Mouse (Mus musculus): ENCODE data around the gene Aurkaip1. TPM values are rescaled to one million over a fixed set of nuclear protein-coding genes. Genes with fewer than 3 reads are reported as not detected.

The Aurkaip1 gene
- polyA plus RNA-seq, 1 experiment from 2014 or later = 186 TPM

GRCm38 (mm10) chr4:155802741-155803339 lies 28.2 kb upstream of the Aurkaip1 start, which contains the start of gene Mrpl20:
TSS of gene Mrpl20 (plus strand) at chr4:155802878.
- Histone ChIP-seq H3K36me3 (peaks cover 32% of the 10 kb centered on the region), H3K4me3 (peak within 1 kb of the TSS; percentile 85), H3K27me3 (ENCODE audit: insufficient read depth, poor library complexity, severe bottlenecking) (no peaks in the 10 kb centered on the region), H3K9me3 (no peaks in the 10 kb centered on the region), H3K4me1 (replicated peaks) (peaks cover 23% of the 10 kb centered on the region), H3K27ac (peak within 1 kb of the TSS; percentile 86)
- WGBS = 7% methylated on average over 12 of the region's 12 CpGs
- DNase-seq (ENCODE audit: low spot score) = no peak

- H3K4me1 ChIP-seq (replicated peaks) = peaks cover 23% of the 10 kb centered on the region
- H3K4me3 ChIP-seq = peak overlapping the region; percentile 85
- under 1% methylated on average over 58 of the region's 58 CpGs for WGBS
- H3K27ac ChIP-seq = peak overlapping the region; percentile 86
- no peaks in the 10 kb centered on the region for H3K9me3 ChIP-seq
- peaks cover 39% of the 10 kb centered on the region for H3K36me3 ChIP-seq
- H3K27me3 ChIP-seq (ENCODE audit: insufficient read depth, poor library complexity, severe bottlenecking) = no peaks in the 10 kb centered on the region
- DNase-seq (ENCODE audit: low spot score) = peak; percentile 96
Measured at GRCm38 (mm10) chr4:155803340-155804041, 27.6 kb upstream of the Aurkaip1 start.

GRCm38 (mm10) chr4:155807841-155808240 lies 23.2 kb upstream of the Aurkaip1 start:
- H3K27ac ChIP-seq = no peak overlapping the region
- peaks cover 27% of the 10 kb centered on the region for H3K4me1 ChIP-seq (replicated peaks)
- no peaks in the 10 kb centered on the region for H3K9me3 ChIP-seq
- WGBS = 93% methylated on average over 3 of the region's 3 CpGs
- H3K36me3 ChIP-seq = peaks cover 68% of the 10 kb centered on the region
- DNase-seq (ENCODE audit: low spot score) = no peak
- no peak overlapping the region for H3K4me3 ChIP-seq
- no peaks in the 10 kb centered on the region for H3K27me3 ChIP-seq (ENCODE audit: insufficient read depth, poor library complexity, severe bottlenecking)

- peaks cover 82% of the 10 kb centered on the region for H3K36me3 ChIP-seq
- peaks cover 21% of the 10 kb centered on the region for H3K4me1 ChIP-seq (replicated peaks)
- no peaks in the 10 kb centered on the region for H3K9me3 ChIP-seq
- peak within 1 kb of the TSS; percentile 98 for H3K4me3 ChIP-seq
- peak; percentile 97 for DNase-seq (ENCODE audit: low spot score)
- H3K27ac ChIP-seq = peak within 1 kb of the TSS; percentile 99
- WGBS = under 1% methylated on average over 60 of the region's 60 CpGs
- H3K27me3 ChIP-seq (ENCODE audit: insufficient read depth, poor library complexity, severe bottlenecking) = no peaks in the 10 kb centered on the region
Measured at GRCm38 (mm10) chr4:155811929-155812664, 19.0 kb upstream of the Aurkaip1 start, which contains the start of gene Ccnl2. TSS of gene Ccnl2 (plus strand) at chr4:155812489.

GRCm38 (mm10) chr4:155812665-155813181 lies 18.3 kb upstream of the Aurkaip1 start:
- WGBS = under 1% methylated on average over 49 of the region's 49 CpGs
- Histone ChIP-seq H3K9me3 (no peaks in the 10 kb centered on the region), H3K4me3 (peak overlapping the region; percentile 98), H3K4me1 (replicated peaks) (peaks cover 21% of the 10 kb centered on the region), H3K36me3 (peaks cover 82% of the 10 kb centered on the region), H3K27me3 (ENCODE audit: insufficient read depth, poor library complexity, severe bottlenecking) (no peaks in the 10 kb centered on the region), H3K27ac (peak overlapping the region; percentile 99)
- DNase-seq (ENCODE audit: low spot score) = no peak

- Histone ChIP-seq H3K36me3 (peaks cover 93% of the 10 kb centered on the region), H3K4me3 (no peak overlapping the region), H3K27me3 (ENCODE audit: insufficient read depth, poor library complexity, severe bottlenecking) (no peaks in the 10 kb centered on the region), H3K9me3 (no peaks in the 10 kb centered on the region), H3K27ac (no peak overlapping the region), H3K4me1 (replicated peaks) (peaks cover 14% of the 10 kb centered on the region)
- DNase-seq (ENCODE audit: low spot score) = no peak
- 85% methylated on average over 4 of the region's 4 CpGs for WGBS
Measured at GRCm38 (mm10) chr4:155817533-155817932, 13.5 kb upstream of the Aurkaip1 start.

- no peak overlapping the region for H3K27ac ChIP-seq
- no peak for DNase-seq (ENCODE audit: low spot score)
- no peak overlapping the region for H3K4me3 ChIP-seq
- H3K4me1 ChIP-seq (replicated peaks) = no peaks in the 10 kb centered on the region
- 81% methylated on average over 7 of the region's 7 CpGs for WGBS
- no peaks in the 10 kb centered on the region for H3K9me3 ChIP-seq
- no peaks in the 10 kb centered on the region for H3K27me3 ChIP-seq (ENCODE audit: insufficient read depth, poor library complexity, severe bottlenecking)
- H3K36me3 ChIP-seq = peaks cover 100% of the 10 kb centered on the region
Measured at GRCm38 (mm10) chr4:155821025-155821424, 10.0 kb upstream of the Aurkaip1 start.

- Histone ChIP-seq H3K4me1 (replicated peaks) (no peaks in the 10 kb centered on the region), H3K4me3 (no peak overlapping the region), H3K27ac (no peak overlapping the region), H3K9me3 (no peaks in the 10 kb centered on the region), H3K36me3 (peaks cover 100% of the 10 kb centered on the region), H3K27me3 (ENCODE audit: insufficient read depth, poor library complexity, severe bottlenecking) (no peaks in the 10 kb centered on the region)
- DNase-seq (ENCODE audit: low spot score) = no peak
- WGBS = 96% methylated on average over 16 of the region's 16 CpGs
Measured at GRCm38 (mm10) chr4:155823443-155823842, 7.6 kb upstream of the Aurkaip1 start.

GRCm38 (mm10) chr4:155829866-155830265 lies 1.2 kb upstream of the Aurkaip1 start:
- Histone ChIP-seq H3K27ac (no peak overlapping the region), H3K4me3 (no peak overlapping the region), H3K9me3 (no peaks in the 10 kb centered on the region), H3K4me1 (replicated peaks) (peaks cover 30% of the 10 kb centered on the region), H3K36me3 (peaks cover 62% of the 10 kb centered on the region), H3K27me3 (ENCODE audit: insufficient read depth, poor library complexity, severe bottlenecking) (no peaks in the 10 kb centered on the region)
- no peak for DNase-seq (ENCODE audit: low spot score)
- WGBS = 97% methylated on average over 4 of the region's 4 CpGs

- Histone ChIP-seq H3K4me3 (peak overlapping the region; percentile 98), H3K4me1 (replicated peaks) (peaks cover 30% of the 10 kb centered on the region), H3K27me3 (ENCODE audit: insufficient read depth, poor library complexity, severe bottlenecking) (no peaks in the 10 kb centered on the region), H3K9me3 (no peaks in the 10 kb centered on the region), H3K36me3 (peaks cover 61% of the 10 kb centered on the region), H3K27ac (no peak overlapping the region; the same call in 1 of the 2 replicates)
- 57% methylated on average over 8 of the region's 8 CpGs for WGBS
- DNase-seq (ENCODE audit: low spot score) = no peak
Measured at GRCm38 (mm10) chr4:155830596-155830995, 476 bp upstream of the Aurkaip1 start.

GRCm38 (mm10) chr4:155831831-155832230 lies 759 bp downstream of the Aurkaip1 start:
- Histone ChIP-seq H3K4me1 (replicated peaks) (peaks cover 30% of the 10 kb centered on the region), H3K27ac (peak overlapping the region; percentile 92), H3K27me3 (ENCODE audit: insufficient read depth, poor library complexity, severe bottlenecking) (no peaks in the 10 kb centered on the region), H3K9me3 (no peaks in the 10 kb centered on the region), H3K36me3 (peaks cover 48% of the 10 kb centered on the region), H3K4me3 (peak overlapping the region; percentile 98)
- WGBS = 2% methylated on average over 25 of the region's 25 CpGs
- no peak for DNase-seq (ENCODE audit: low spot score)

- no peaks in the 10 kb centered on the region for H3K9me3 ChIP-seq
Measured at GRCm38 (mm10) chr4:155832321-155832720, 1.2 kb downstream of the Aurkaip1 start.

More at GRCm38 (mm10) chr4:155832321-155832720, 1.2 kb downstream of the Aurkaip1 start:
- Histone ChIP-seq H3K36me3 (peaks cover 43% of the 10 kb centered on the region), H3K27ac (peak overlapping the region; percentile 92), H3K4me3 (peak overlapping the region; percentile 98), H3K27me3 (ENCODE audit: insufficient read depth, poor library complexity, severe bottlenecking) (no peaks in the 10 kb centered on the region), H3K4me1 (replicated peaks) (peaks cover 30% of the 10 kb centered on the region)
- WGBS = 52% methylated on average over 10 of the region's 10 CpGs
- no peak for DNase-seq (ENCODE audit: low spot score)
